Mouse (Mus musculus): Measurements from ENCODE around the gene Erh. TPM values are rescaled to one million over a fixed set of nuclear protein-coding genes. Genes with fewer than 3 reads are reported as not detected.

Erh gene
- polyA plus RNA-seq, 1 experiment from 2014 or later, result 322 TPM

- Histone ChIP-seq H3K27ac (ENCODE audit: low read depth, low read length) (no peak overlapping the region), H3K36me3 (ENCODE audit: control insufficient read depth, insufficient read depth, low read length) (peaks cover 5% of the 10 kb centered on the region), H3K4me2 (replicated peaks; ENCODE audit: low read depth, low read length) (peak overlapping the region; percentile 72), H3K9ac (ENCODE audit: low read depth, low read length) (peak overlapping the region; percentile 80), H3K9me3 (ENCODE audit: control insufficient read depth, low read length) (no peaks in the 10 kb centered on the region), H3K27me3 (ENCODE audit: control insufficient read depth, insufficient read depth, low read length) (no peaks in the 10 kb centered on the region), H3K4me1 (replicated peaks; ENCODE audit: control insufficient read depth, insufficient read depth, low read length) (0 out of 2 replicates have a peak, but pooled peaks cover 3% of the 10 kb centered on the region), H3K4me3 (ENCODE audit: low read depth, low read length) (peak overlapping the region; percentile 62)
- no peak for ATAC-seq (ENCODE audit: low FRiP score)
- WGBS, result 12% methylated on average over 18 of the region's 18 CpGs
- no peak for DNase-seq (ENCODE audit: low spot score)
These were observed 346 bp upstream of the Erh start for GRCm38 (mm10) chr12:80644506-80644868.

- Histone ChIP-seq H3K9me3 (ENCODE audit: control insufficient read depth, low read length) (no peaks in the 10 kb centered on the region), H3K4me2 (replicated peaks; ENCODE audit: low read depth, low read length) (peak overlapping the region; percentile 58), H3K4me3 (ENCODE audit: low read depth, low read length) (peak overlapping the region; percentile 62), H3K27ac (ENCODE audit: low read depth, low read length) (peak overlapping the region; percentile 72), H3K36me3 (ENCODE audit: control insufficient read depth, insufficient read depth, low read length) (peaks cover 11% of the 10 kb centered on the region), H3K27me3 (ENCODE audit: control insufficient read depth, insufficient read depth, low read length) (no peaks in the 10 kb centered on the region), H3K4me1 (replicated peaks; ENCODE audit: control insufficient read depth, insufficient read depth, low read length) (0 out of 2 replicates have a peak, but pooled peaks cover 3% of the 10 kb centered on the region), H3K9ac (ENCODE audit: low read depth, low read length) (peak overlapping the region; percentile 80)
- ATAC-seq (ENCODE audit: low FRiP score) (no peak; the same call in 1 of the 2 replicates), DNase-seq (ENCODE audit: low spot score) (peak; percentile 81)
- 2% methylated on average over 45 of the region's 48 CpGs for WGBS
These were observed 1.1 kb downstream of the Erh start for GRCm38 (mm10) chr12:80642725-80643692.

- peaks cover 4% of the 10 kb centered on the region; the same call in 1 of the 2 replicates for H3K36me3 ChIP-seq (ENCODE audit: control insufficient read depth, insufficient read depth, low read length)
- ATAC-seq (ENCODE audit: low FRiP score), result no peak
- 87% methylated on average over 5 of the region's 5 CpGs for WGBS
These were observed 12.4 kb downstream of the Erh start for GRCm38 (mm10) chr12:80631790-80632189.

GRCm38 (mm10) chr12:80620501-80620900 is 23.6 kb downstream of the Erh start:
- DNase-seq (ENCODE audit: low spot score), result no peak
- Histone ChIP-seq H3K9me3 (ENCODE audit: control insufficient read depth, low read length) (no peaks in the 10 kb centered on the region), H3K27ac (ENCODE audit: low read depth, low read length) (no peak overlapping the region), H3K9ac (ENCODE audit: low read depth, low read length) (no peak overlapping the region), H3K4me3 (ENCODE audit: low read depth, low read length) (no peak overlapping the region), H3K4me2 (replicated peaks; ENCODE audit: low read depth, low read length) (no peak overlapping the region), H3K4me1 (replicated peaks; ENCODE audit: control insufficient read depth, insufficient read depth, low read length) (no peaks in the 10 kb centered on the region), H3K27me3 (ENCODE audit: control insufficient read depth, insufficient read depth, low read length) (no peaks in the 10 kb centered on the region), H3K36me3 (ENCODE audit: control insufficient read depth, insufficient read depth, low read length) (no peaks in the 10 kb centered on the region)
- ATAC-seq (ENCODE audit: low FRiP score), result no peak
- 75% methylated on average over 5 of the region's 5 CpGs for WGBS

More at GRCm38 (mm10) chr12:80631790-80632189, 12.4 kb downstream of the Erh start:
- Histone ChIP-seq H3K27ac (ENCODE audit: low read depth, low read length) (no peak overlapping the region), H3K9ac (ENCODE audit: low read depth, low read length) (no peak overlapping the region), H3K4me3 (ENCODE audit: low read depth, low read length) (no peak overlapping the region), H3K27me3 (ENCODE audit: control insufficient read depth, insufficient read depth, low read length) (no peaks in the 10 kb centered on the region), H3K9me3 (ENCODE audit: control insufficient read depth, low read length) (no peaks in the 10 kb centered on the region), H3K4me1 (replicated peaks; ENCODE audit: control insufficient read depth, insufficient read depth, low read length) (no peaks in the 10 kb centered on the region), H3K4me2 (replicated peaks; ENCODE audit: low read depth, low read length) (no peak overlapping the region)
- no peak for DNase-seq (ENCODE audit: low spot score)

GRCm38 (mm10) chr12:80615371-80616257 is 28.5 kb downstream of the Erh start:
- Histone ChIP-seq H3K36me3 (ENCODE audit: control insufficient read depth, insufficient read depth, low read length) (no peaks in the 10 kb centered on the region), H3K9ac (ENCODE audit: low read depth, low read length) (no peak overlapping the region), H3K4me1 (replicated peaks; ENCODE audit: control insufficient read depth, insufficient read depth, low read length) (no peaks in the 10 kb centered on the region), H3K4me3 (ENCODE audit: low read depth, low read length) (no peak overlapping the region), H3K27ac (ENCODE audit: low read depth, low read length) (no peak overlapping the region), H3K4me2 (replicated peaks; ENCODE audit: low read depth, low read length) (no peak overlapping the region), H3K27me3 (ENCODE audit: control insufficient read depth, insufficient read depth, low read length) (no peaks in the 10 kb centered on the region), H3K9me3 (ENCODE audit: control insufficient read depth, low read length) (no peaks in the 10 kb centered on the region)
- DNase-seq (ENCODE audit: low spot score) (no peak), ATAC-seq (ENCODE audit: low FRiP score) (no peak)
- WGBS, result 49% methylated on average over 7 of the region's 7 CpGs

GRCm38 (mm10) chr12:80612113-80612791 is 31.9 kb downstream of the Erh start:
- Histone ChIP-seq H3K9me3 (ENCODE audit: control insufficient read depth, low read length) (no peaks in the 10 kb centered on the region), H3K9ac (ENCODE audit: low read depth, low read length) (no peak overlapping the region), H3K27me3 (ENCODE audit: control insufficient read depth, insufficient read depth, low read length) (no peaks in the 10 kb centered on the region), H3K4me3 (ENCODE audit: low read depth, low read length) (no peak overlapping the region), H3K27ac (ENCODE audit: low read depth, low read length) (no peak overlapping the region), H3K4me2 (replicated peaks; ENCODE audit: low read depth, low read length) (no peak overlapping the region), H3K36me3 (ENCODE audit: control insufficient read depth, insufficient read depth, low read length) (no peaks in the 10 kb centered on the region), H3K4me1 (replicated peaks; ENCODE audit: control insufficient read depth, insufficient read depth, low read length) (no peaks in the 10 kb centered on the region)
- ATAC-seq (ENCODE audit: low FRiP score) (no peak), DNase-seq (ENCODE audit: low spot score) (no peak)
- 72% methylated on average over 9 of the region's 9 CpGs for WGBS

- Histone ChIP-seq H3K4me2 (replicated peaks; ENCODE audit: low read depth, low read length) (no peak overlapping the region), H3K4me1 (replicated peaks; ENCODE audit: control insufficient read depth, insufficient read depth, low read length) (no peaks in the 10 kb centered on the region), H3K27me3 (ENCODE audit: control insufficient read depth, insufficient read depth, low read length) (no peaks in the 10 kb centered on the region), H3K9me3 (ENCODE audit: control insufficient read depth, low read length) (no peaks in the 10 kb centered on the region), H3K27ac (ENCODE audit: low read depth, low read length) (no peak overlapping the region), H3K9ac (ENCODE audit: low read depth, low read length) (no peak overlapping the region), H3K4me3 (ENCODE audit: low read depth, low read length) (no peak overlapping the region), H3K36me3 (ENCODE audit: control insufficient read depth, insufficient read depth, low read length) (no peaks in the 10 kb centered on the region)
- 85% methylated on average over 3 of the region's 3 CpGs for WGBS
- DNase-seq (ENCODE audit: low spot score) (no peak), ATAC-seq (ENCODE audit: low FRiP score) (no peak)
These were observed 34.2 kb downstream of the Erh start for GRCm38 (mm10) chr12:80609928-80610327.

- no peak for ATAC-seq (ENCODE audit: low FRiP score)
- no peaks in the 10 kb centered on the region for H3K27me3 ChIP-seq (ENCODE audit: control insufficient read depth, insufficient read depth, low read length)
- H3K36me3 ChIP-seq (ENCODE audit: control insufficient read depth, insufficient read depth, low read length), result no peaks in the 10 kb centered on the region
- no peak overlapping the region for H3K27ac ChIP-seq (ENCODE audit: low read depth, low read length)
- no peak overlapping the region for H3K4me3 ChIP-seq (ENCODE audit: low read depth, low read length)
- no peak overlapping the region for H3K9ac ChIP-seq (ENCODE audit: low read depth, low read length)
- no peaks in the 10 kb centered on the region for H3K4me1 ChIP-seq (replicated peaks; ENCODE audit: control insufficient read depth, insufficient read depth, low read length)
- H3K9me3 ChIP-seq (ENCODE audit: control insufficient read depth, low read length), result no peaks in the 10 kb centered on the region
- WGBS, result 83% methylated on average over 1 of the region's 1 CpGs
- DNase-seq (ENCODE audit: low spot score), result no peak
- no peak overlapping the region for H3K4me2 ChIP-seq (replicated peaks; ENCODE audit: low read depth, low read length)
These were observed 35.6 kb downstream of the Erh start for GRCm38 (mm10) chr12:80608576-80608975.
